Mouse (Mus musculus): ENCODE measurements around the gene Ncs1.

DNA sequence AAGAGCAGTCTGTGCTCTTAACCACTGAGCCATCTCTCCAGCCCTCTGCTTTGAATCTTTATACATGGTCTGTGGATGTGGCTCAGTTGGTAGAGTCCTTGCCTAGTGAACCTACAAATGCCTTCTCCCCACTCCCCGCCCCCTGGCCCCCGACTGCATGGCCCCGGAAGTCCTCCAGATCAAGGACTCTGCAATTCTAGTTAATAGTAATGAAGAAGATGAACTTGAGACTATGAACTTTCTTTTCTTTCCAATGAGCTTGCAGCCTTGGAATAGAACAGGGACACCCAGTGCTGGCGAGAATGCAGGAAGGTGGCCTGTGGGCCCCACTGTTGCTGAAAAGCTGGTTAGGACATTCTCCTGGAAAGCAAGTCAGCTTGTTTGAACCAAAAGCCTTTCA lies 6.5 kb downstream of the Ncs1 start:
- TF ChIP-seq CTCF (IDR thresholded peaks at IDR 0.05; ENCODE audit: insufficient read depth, low read length) (no peak), POLR2A (IDR thresholded peaks at IDR 0.05; ENCODE audit: borderline replicate concordance, extremely low read depth, low read depth, low read length) (no peak)

Data from lung, adult 2 months (tissue).